Mouse (Mus musculus) small intestine, adult 2 months (tissue): ENCODE measurements around the gene Adcy10. TPM values are rescaled to one million over a fixed set of nuclear protein-coding genes. Genes with fewer than 3 reads are reported as not detected.
A peak's percentile ranks its signal among the peaks of the same experiment; 100 is the strongest.

Experiments used
- H3K27ac ChIP-seq: fragments of 200-500 bp; 2 replicates; pipeline ENCODE4 v1.5.1; 2012; ENCODE audit warnings: low read depth, low read length, control low read depth, inconsistent platforms; ENCODE audit not compliant: insufficient read depth
- H3K27me3 ChIP-seq: fragments of 200-500 bp; 2 replicates; pipeline ENCODE4 v1.6.1; 2012; ENCODE audit warnings: mild to moderate bottlenecking, moderate library complexity, low read length, inconsistent platforms; ENCODE audit not compliant: control insufficient read depth, insufficient read depth
- H3K36me3 ChIP-seq: fragments of 200-500 bp; 2 replicates; pipeline ENCODE4 v1.6.1; 2012; ENCODE audit warnings: mild to moderate bottlenecking, low read length, control low read depth, inconsistent platforms; ENCODE audit not compliant: control insufficient read depth, insufficient read depth
- H3K4me1 ChIP-seq: fragments of 200-500 bp; 2 replicates; pipeline ENCODE4 v1.6.1; 2012; ENCODE audit warnings: low read length, inconsistent platforms, mixed read lengths; ENCODE audit not compliant: control insufficient read depth, insufficient read depth, insufficient read length
- H3K4me3 ChIP-seq: fragments of 200-500 bp; 2 replicates; pipeline ENCODE4 v1.5.1; 2012; ENCODE audit warnings: low read depth, mild to moderate bottlenecking, control low read depth, inconsistent platforms, low read length, moderate library complexity
- CTCF ChIP-seq: fragments of 200-500 bp; IDR thresholded peaks from 2 replicates; pipeline ENCODE4 v1.5.1; 2012; ENCODE audit warnings: low read depth, mild to moderate bottlenecking, control low read depth, inconsistent platforms, low read length, moderate library complexity, mixed read lengths; ENCODE audit not compliant: insufficient replicate concordance, insufficient read length; ENCODE audit errors: extremely low read depth
- POLR2A ChIP-seq: fragments of 200-500 bp; IDR thresholded peaks from 2 replicates; pipeline ENCODE4 v1.6.1; 2012; ENCODE audit warnings: low read depth, mild to moderate bottlenecking, control low read depth, inconsistent platforms, low read length, moderate library complexity
- WGBS: fragments of 180-500 bp; shearing (Covaris S2); methylation state at CpG from one replicate; pipeline ENCODE4 v1.1.7; 2018; 5-methylcytosine and 5-hydroxymethylcytosine counted together
- polyA plus RNA-seq: library from polyadenylated mRNA; depleted of rRNA; stranded (reverse); fragments of >200 nt; gene quantifications from 2 replicates; pipeline ENCODE4 v1.2.3, GENCODE M21; 2012

The Adcy10 gene
- polyA plus RNA-seq, 1 experiment: not detected

GRCm38 (mm10) chr1:165460360-165460800 is 24.6 kb upstream of the Adcy10 start, which contains the start of the genes Dcaf6 and Mpc2:
TSS of gene Dcaf6 (minus strand) at chr1:165460475.
TSS of gene Mpc2 (plus strand) at chr1:165460637.
- H3K4me3 ChIP-seq: peak within 1 kb of the TSS; percentile 79
- H3K27ac ChIP-seq: peak within 1 kb of the TSS; percentile 99
- H3K36me3 ChIP-seq: no peaks in the 10 kb centered on the region
- H3K4me1 ChIP-seq: no peaks in the 10 kb centered on the region
- WGBS: under 1% methylated on average over 35 of the region's 37 CpGs
- H3K27me3 ChIP-seq: no peaks in the 10 kb centered on the region
- TF ChIP-seq POLR2A (peak; percentile 99), CTCF (no peak)

GRCm38 (mm10) chr1:165460801-165461377 is 24.1 kb upstream of the Adcy10 start:
- TF ChIP-seq POLR2A: peak; percentile 99
- no peak for TF ChIP-seq CTCF
- peak overlapping the region; percentile 79 for H3K4me3 ChIP-seq
- no peaks in the 10 kb centered on the region for H3K27me3 ChIP-seq
- H3K36me3 ChIP-seq: no peaks in the 10 kb centered on the region
- peak overlapping the region; percentile 99 for H3K27ac ChIP-seq
- under 1% methylated on average over 41 of the region's 41 CpGs for WGBS
- no peaks in the 10 kb centered on the region for H3K4me1 ChIP-seq

GRCm38 (mm10) chr1:165461681-165462080 is 23.3 kb upstream of the Adcy10 start:
- Histone ChIP-seq H3K36me3 (no peaks in the 10 kb centered on the region), H3K27ac (peak overlapping the region; percentile 90), H3K4me3 (peak overlapping the region; percentile 75), H3K4me1 (no peaks in the 10 kb centered on the region), H3K27me3 (no peaks in the 10 kb centered on the region)
- TF ChIP-seq CTCF: no peak
- no peak for TF ChIP-seq POLR2A
- under 1% methylated on average over 9 of the region's 9 CpGs for WGBS

- H3K27ac ChIP-seq: no peak overlapping the region
Observed at GRCm38 (mm10) chr1:165462861-165463260, 22.1 kb upstream of the Adcy10 start.

GRCm38 (mm10) chr1:165464574-165464973 is 20.4 kb upstream of the Adcy10 start:
- no peak overlapping the region for H3K27ac ChIP-seq
- no peaks in the 10 kb centered on the region for H3K36me3 ChIP-seq
- H3K4me3 ChIP-seq: no peak overlapping the region
- no peaks in the 10 kb centered on the region for H3K27me3 ChIP-seq
- WGBS: 49% methylated on average over 3 of the region's 3 CpGs
- no peaks in the 10 kb centered on the region for H3K4me1 ChIP-seq
- TF ChIP-seq POLR2A (no peak), CTCF (no peak)

More at GRCm38 (mm10) chr1:165462861-165463260, 22.1 kb upstream of the Adcy10 start:
- Histone ChIP-seq H3K4me1 (no peaks in the 10 kb centered on the region), H3K4me3 (no peak overlapping the region), H3K27me3 (no peaks in the 10 kb centered on the region), H3K36me3 (no peaks in the 10 kb centered on the region)
- no peak for TF ChIP-seq POLR2A
- TF ChIP-seq CTCF: no peak
- 27% methylated on average over 1 of the region's 1 CpGs for WGBS

GRCm38 (mm10) chr1:165468971-165469370 is 16.0 kb upstream of the Adcy10 start:
- Histone ChIP-seq H3K27ac (no peak overlapping the region), H3K36me3 (no peaks in the 10 kb centered on the region), H3K4me3 (no peak overlapping the region), H3K27me3 (no peaks in the 10 kb centered on the region), H3K4me1 (no peaks in the 10 kb centered on the region)
- TF ChIP-seq POLR2A (no peak), CTCF (no peak)

- no peaks in the 10 kb centered on the region for H3K36me3 ChIP-seq
- H3K27me3 ChIP-seq: no peaks in the 10 kb centered on the region
- no peaks in the 10 kb centered on the region for H3K4me1 ChIP-seq
- no peak overlapping the region for H3K4me3 ChIP-seq
- TF ChIP-seq POLR2A (no peak), CTCF (no peak)
- H3K27ac ChIP-seq: no peak overlapping the region
Observed at GRCm38 (mm10) chr1:165469717-165470116, 15.3 kb upstream of the Adcy10 start.
